Mouse (Mus musculus): ENCODE data around the gene Cmbl. TPM values are rescaled to one million over a fixed set of nuclear protein-coding genes. Genes with fewer than 3 reads are reported as not detected.

Cmbl gene
- polyA plus RNA-seq, 1 experiment from 2014 or later, result 3.6 TPM

GRCm38 (mm10) chr15:31611027-31611426, 45.8 kb downstream of the Cmbl start:
- peaks cover 60% of the 10 kb centered on the region for H3K36me3 ChIP-seq
- no peak for ATAC-seq
- no peak overlapping the region for H3K27ac ChIP-seq
- no peaks in the 10 kb centered on the region for H3K4me1 ChIP-seq
- H3K9ac ChIP-seq, result no peak overlapping the region
- H3K4me2 ChIP-seq, result no peak overlapping the region
- no peaks in the 10 kb centered on the region for H3K9me3 ChIP-seq (replicated peaks)
- no peak overlapping the region for H3K4me3 ChIP-seq
- H3K27me3 ChIP-seq (replicated peaks), result no peaks in the 10 kb centered on the region
- 83% methylated on average over 3 of the region's 3 CpGs for WGBS (ENCODE audit: insufficient replicate concordance)

- H3K9ac ChIP-seq, result no peak overlapping the region
- ATAC-seq, result no peak
- H3K4me3 ChIP-seq, result no peak overlapping the region
- no peaks in the 10 kb centered on the region for H3K9me3 ChIP-seq (replicated peaks)
- no peaks in the 10 kb centered on the region for H3K4me1 ChIP-seq
- peaks cover 65% of the 10 kb centered on the region for H3K36me3 ChIP-seq
- no peak overlapping the region for H3K4me2 ChIP-seq
- H3K27me3 ChIP-seq (replicated peaks), result no peaks in the 10 kb centered on the region
- H3K27ac ChIP-seq, result no peak overlapping the region
- WGBS (ENCODE audit: insufficient replicate concordance), result 89% methylated on average over 4 of the region's 4 CpGs
Observed at GRCm38 (mm10) chr15:31611976-31612375, 46.8 kb downstream of the Cmbl start.

GRCm38 (mm10) chr15:31613826-31614453, 48.8 kb downstream of the Cmbl start:
- 75% methylated on average over 6 of the region's 6 CpGs for WGBS (ENCODE audit: insufficient replicate concordance)

GRCm38 (mm10) chr15:31614666-31615065, 49.5 kb downstream of the Cmbl start:
- Histone ChIP-seq H3K4me2 (no peak overlapping the region), H3K4me3 (no peak overlapping the region)

More at GRCm38 (mm10) chr15:31613826-31614453, 48.8 kb downstream of the Cmbl start:
- no peak for ATAC-seq
- Histone ChIP-seq H3K4me3 (no peak overlapping the region), H3K4me2 (no peak overlapping the region), H3K36me3 (peaks cover 83% of the 10 kb centered on the region), H3K4me1 (no peaks in the 10 kb centered on the region), H3K27ac (no peak overlapping the region), H3K9me3 (replicated peaks) (no peaks in the 10 kb centered on the region), H3K9ac (no peak overlapping the region), H3K27me3 (replicated peaks) (no peaks in the 10 kb centered on the region)

GRCm38 (mm10) chr15:31617261-31617660, 52.1 kb downstream of the Cmbl start:
- WGBS (ENCODE audit: insufficient replicate concordance), result 87% methylated on average over 9 of the region's 9 CpGs
- H3K36me3 ChIP-seq, result peaks cover 68% of the 10 kb centered on the region
- H3K9me3 ChIP-seq (replicated peaks), result no peaks in the 10 kb centered on the region
- ATAC-seq, result no peak
- H3K4me2 ChIP-seq, result no peak overlapping the region
- no peaks in the 10 kb centered on the region for H3K4me1 ChIP-seq
- H3K9ac ChIP-seq, result no peak overlapping the region
- H3K4me3 ChIP-seq, result no peak overlapping the region
- H3K27ac ChIP-seq, result no peak overlapping the region
- no peaks in the 10 kb centered on the region for H3K27me3 ChIP-seq (replicated peaks)

More at GRCm38 (mm10) chr15:31614666-31615065, 49.5 kb downstream of the Cmbl start:
- ATAC-seq, result no peak
- Histone ChIP-seq H3K4me1 (no peaks in the 10 kb centered on the region), H3K27me3 (replicated peaks) (no peaks in the 10 kb centered on the region), H3K9me3 (replicated peaks) (no peaks in the 10 kb centered on the region), H3K27ac (no peak overlapping the region), H3K36me3 (peaks cover 84% of the 10 kb centered on the region), H3K9ac (no peak overlapping the region)
- WGBS (ENCODE audit: insufficient replicate concordance), result 82% methylated on average over 2 of the region's 2 CpGs

DNA sequence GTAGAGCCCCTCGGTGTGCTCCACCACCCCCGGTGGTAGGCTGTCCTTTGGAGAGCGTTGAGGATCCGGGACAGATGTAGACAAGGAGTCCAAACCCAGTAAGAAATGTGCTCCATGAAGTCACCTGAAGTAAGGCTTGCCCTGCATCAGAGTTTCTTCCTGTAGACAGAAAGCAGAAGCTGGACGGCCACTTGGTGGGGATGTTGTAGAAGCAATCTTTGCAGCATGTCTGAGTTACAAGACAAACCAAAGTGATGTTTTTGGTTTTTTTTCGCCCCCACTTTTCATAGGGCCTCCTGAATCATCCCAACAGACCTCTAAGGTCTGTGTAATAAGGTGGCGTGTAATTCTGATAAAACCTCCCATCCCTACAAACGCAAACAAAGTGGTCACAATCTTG, 54.3 kb downstream of the Cmbl start:
- ATAC-seq, result no peak
- 85% methylated on average over 8 of the region's 8 CpGs for WGBS (ENCODE audit: insufficient replicate concordance)
- H3K36me3 ChIP-seq, result peaks cover 53% of the 10 kb centered on the region
- no peak overlapping the region for H3K4me3 ChIP-seq
- no peak overlapping the region for H3K27ac ChIP-seq
- H3K4me1 ChIP-seq, result no peaks in the 10 kb centered on the region
- H3K9ac ChIP-seq, result no peak overlapping the region
- no peaks in the 10 kb centered on the region for H3K9me3 ChIP-seq (replicated peaks)
- H3K27me3 ChIP-seq (replicated peaks), result no peaks in the 10 kb centered on the region
- no peak overlapping the region for H3K4me2 ChIP-seq

GRCm38 (mm10) chr15:31627277-31628154, 62.3 kb downstream of the Cmbl start:
- no peak overlapping the region for H3K9ac ChIP-seq
- no peaks in the 10 kb centered on the region for H3K9me3 ChIP-seq (replicated peaks)
- no peak overlapping the region for H3K4me2 ChIP-seq
- 55% methylated on average over 12 of the region's 12 CpGs for WGBS (ENCODE audit: insufficient replicate concordance)
- H3K36me3 ChIP-seq, result no peaks in the 10 kb centered on the region
- H3K27ac ChIP-seq, result no peak overlapping the region
- no peak overlapping the region for H3K4me3 ChIP-seq
- no peak for ATAC-seq
- no peaks in the 10 kb centered on the region for H3K27me3 ChIP-seq (replicated peaks)
- no peaks in the 10 kb centered on the region for H3K4me1 ChIP-seq

- no peaks in the 10 kb centered on the region for H3K36me3 ChIP-seq
- no peaks in the 10 kb centered on the region for H3K27me3 ChIP-seq (replicated peaks)
- ATAC-seq, result no peak
- no peak overlapping the region for H3K4me2 ChIP-seq
- H3K27ac ChIP-seq, result no peak overlapping the region
- H3K4me3 ChIP-seq, result no peak overlapping the region
- H3K9me3 ChIP-seq (replicated peaks), result no peaks in the 10 kb centered on the region
- H3K4me1 ChIP-seq, result no peaks in the 10 kb centered on the region
- no peak overlapping the region for H3K9ac ChIP-seq
- WGBS (ENCODE audit: insufficient replicate concordance), result 68% methylated on average over 10 of the region's 10 CpGs
Observed at GRCm38 (mm10) chr15:31628180-31628579, 63.0 kb downstream of the Cmbl start.

GRCm38 (mm10) chr15:31629556-31629955, 64.4 kb downstream of the Cmbl start:
- no peak overlapping the region for H3K27ac ChIP-seq
- ATAC-seq, result no peak
- no peak overlapping the region for H3K9ac ChIP-seq
- H3K27me3 ChIP-seq (replicated peaks), result no peaks in the 10 kb centered on the region
- H3K4me2 ChIP-seq, result no peak overlapping the region
- no peaks in the 10 kb centered on the region for H3K4me1 ChIP-seq
- no peak overlapping the region for H3K4me3 ChIP-seq
- no peaks in the 10 kb centered on the region for H3K36me3 ChIP-seq
- WGBS (ENCODE audit: insufficient replicate concordance), result 63% methylated on average over 3 of the region's 3 CpGs
- H3K9me3 ChIP-seq (replicated peaks), result no peaks in the 10 kb centered on the region

DNA sequence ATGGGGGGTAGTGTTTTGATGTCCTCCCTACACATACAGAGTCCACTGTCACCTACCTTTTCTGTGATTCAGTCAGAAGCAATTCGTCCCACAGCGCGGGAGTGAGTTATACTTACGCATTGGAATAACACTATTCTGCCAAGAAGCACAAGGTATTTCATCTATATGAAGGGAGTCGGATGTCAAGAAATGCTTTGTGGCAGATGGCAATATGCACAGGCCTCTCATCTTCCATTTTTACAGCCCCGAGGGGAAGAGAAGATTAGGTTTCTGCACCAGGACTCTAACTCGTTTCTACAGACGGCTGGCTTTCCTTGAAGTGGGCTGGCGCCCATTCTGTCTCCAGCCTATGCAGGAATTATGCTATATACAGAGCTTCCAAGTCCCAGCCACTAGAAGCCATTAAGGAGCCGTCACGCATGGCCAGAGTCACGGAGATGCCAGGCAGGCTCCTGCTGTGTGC, 66.2 kb downstream of the Cmbl start:
- no peak overlapping the region for H3K27ac ChIP-seq
- no peaks in the 10 kb centered on the region for H3K9me3 ChIP-seq (replicated peaks)
- WGBS (ENCODE audit: insufficient replicate concordance), result 79% methylated on average over 12 of the region's 12 CpGs
- no peaks in the 10 kb centered on the region for H3K36me3 ChIP-seq
- no peak for ATAC-seq
- no peak overlapping the region for H3K9ac ChIP-seq
- H3K4me2 ChIP-seq, result no peak overlapping the region
- H3K4me3 ChIP-seq, result no peak overlapping the region
- no peaks in the 10 kb centered on the region for H3K4me1 ChIP-seq
- no peaks in the 10 kb centered on the region for H3K27me3 ChIP-seq (replicated peaks)

- Histone ChIP-seq H3K4me3 (no peak overlapping the region), H3K4me2 (no peak overlapping the region)
Observed at GRCm38 (mm10) chr15:31632478-31632877, 67.3 kb downstream of the Cmbl start.

DNA sequence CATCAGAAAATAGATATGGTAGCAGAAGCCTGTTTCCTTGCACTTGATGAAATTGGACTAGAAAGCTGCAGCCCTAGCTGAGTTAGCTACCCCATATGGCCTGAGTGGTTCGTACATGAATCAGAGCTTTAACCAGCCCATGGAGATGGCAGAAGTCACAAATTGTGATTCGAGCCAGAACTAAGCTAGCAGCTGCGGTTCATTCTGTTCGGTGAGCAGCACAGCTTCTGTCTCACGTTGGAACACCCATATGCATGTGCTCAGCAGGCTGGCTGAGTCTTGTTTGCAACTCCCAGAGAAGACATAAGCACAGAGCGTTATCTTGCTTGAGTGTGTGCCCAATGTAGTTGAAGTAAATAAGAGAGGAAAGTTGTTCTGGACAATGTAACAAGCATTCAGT, 69.4 kb downstream of the Cmbl start:
- Histone ChIP-seq H3K4me2 (no peak overlapping the region), H3K9ac (no peak overlapping the region), H3K27ac (no peak overlapping the region), H3K36me3 (no peaks in the 10 kb centered on the region), H3K4me3 (no peak overlapping the region), H3K9me3 (replicated peaks) (no peaks in the 10 kb centered on the region), H3K27me3 (replicated peaks) (no peaks in the 10 kb centered on the region), H3K4me1 (no peaks in the 10 kb centered on the region)
- ATAC-seq, result no peak
- WGBS (ENCODE audit: insufficient replicate concordance), result 65% methylated on average over 6 of the region's 6 CpGs

More at GRCm38 (mm10) chr15:31632478-31632877, 67.3 kb downstream of the Cmbl start:
- H3K9me3 ChIP-seq (replicated peaks), result no peaks in the 10 kb centered on the region
- no peaks in the 10 kb centered on the region for H3K4me1 ChIP-seq
- no peak overlapping the region for H3K9ac ChIP-seq
- H3K27ac ChIP-seq, result no peak overlapping the region
- no peaks in the 10 kb centered on the region for H3K36me3 ChIP-seq
- whole genome bisulfite sequencing (ENCODE audit: insufficient replicate concordance), result 56% methylated on average over 4 of the region's 4 CpGs
- ATAC-seq, result no peak
- no peaks in the 10 kb centered on the region for H3K27me3 ChIP-seq (replicated peaks)

Data from liver, embryonic 12.5 days (tissue).